14 mouse cellular contexts compared by ENCODE assay signal in genomic region chr13:43765293-43765814, GRCm38 (mm10). TPM values are rescaled to one million over a fixed set of nuclear protein-coding genes. Genes with fewer than 3 reads are reported as not detected.
DNase-seq lines count a peak whose midpoint lies in the region; ATAC-seq and TF ChIP-seq lines count a peak whose summit lies in the region.
"Had no signal": no experiment of that assay in that cellular context is flagged by ENCODE, and none has a peak within 500 bp of the region (broad histone marks: within the 10 kb centered on the region; RNA-seq: fewer than 3 reads in every experiment).

No protein-coding gene starts in this region.

- H3K9me3 ChIP-seq in liver, embryonic 12.5 days (replicated peaks), result no peaks in the 10 kb centered on the region
- H3K9me3 ChIP-seq in hindbrain, postnatal 0 days (ENCODE audit: low read length), result no peaks in the 10 kb centered on the region
- H3K9me3 ChIP-seq in forebrain, embryonic 15.5 days, result no peaks in the 10 kb centered on the region
- H3K9me3 ChIP-seq: limb, embryonic 15.5 days had no signal

- peak; percentile 24 for DNase-seq in liver
- peak; percentile 69 to 77 for DNase-seq in spleen, postnatal 4 days (ENCODE audit: low spot score in 2 of 2)
- DNase-seq in hindbrain, postnatal 0 days (ENCODE audit: low spot score), result no peak
- no peak for DNase-seq in retina, embryonic 14.5 days (ENCODE audit: low spot score)
- DNase-seq: adrenal gland, postnatal 25 days; cerebellum, adult 9-10 months; kidney, adult 9 months; midbrain, embryonic 14.5 days had no signal

- no peak overlapping the region for H3K27ac ChIP-seq in liver, embryonic 12.5 days
- peak overlapping the region; percentile 57 for H3K27ac ChIP-seq in brown adipose tissue, adult 24 weeks (replicated peaks; ENCODE audit: low read depth, low read length)
- no peak overlapping the region for H3K27ac ChIP-seq in hindbrain, postnatal 0 days
- no peak overlapping the region for H3K27ac ChIP-seq in forebrain, embryonic 15.5 days (replicated peaks)
- H3K27ac ChIP-seq: limb, embryonic 15.5 days had no signal

- no peaks in the 10 kb centered on the region for H3K36me3 ChIP-seq in liver, embryonic 12.5 days
- H3K36me3 ChIP-seq in hindbrain, postnatal 0 days (ENCODE audit: insufficient read depth, low read length), result no peaks in the 10 kb centered on the region
- no peaks in the 10 kb centered on the region for H3K36me3 ChIP-seq in forebrain, embryonic 15.5 days
- H3K36me3 ChIP-seq: limb, embryonic 15.5 days had no signal

- WGBS in liver, embryonic 12.5 days (ENCODE audit: insufficient replicate concordance), result 34% methylated on average over 11 of the region's 11 CpGs
- whole genome bisulfite sequencing in hindbrain, postnatal 0 days, result 71% methylated on average over 11 of the region's 11 CpGs
- 86% methylated on average over 11 of the region's 11 CpGs for WGBS in forebrain, embryonic 15.5 days

- no peak overlapping the region for H3K4me2 ChIP-seq in liver, embryonic 12.5 days
- H3K4me2 ChIP-seq in hindbrain, postnatal 0 days (ENCODE audit: low read depth, low read length), result no peak overlapping the region
- H3K4me2 ChIP-seq in forebrain, embryonic 15.5 days (replicated peaks), result no peak overlapping the region
- H3K4me2 ChIP-seq: limb, embryonic 15.5 days had no signal

- H3K4me3 ChIP-seq in liver, embryonic 12.5 days, result no peak overlapping the region
- H3K4me3 ChIP-seq in brown adipose tissue, adult 24 weeks (ENCODE audit: insufficient read depth, low read depth, low read length), result no peak overlapping the region
- H3K4me3 ChIP-seq in hindbrain, postnatal 0 days (ENCODE audit: low read length), result no peak overlapping the region
- no peak overlapping the region for H3K4me3 ChIP-seq in forebrain, embryonic 15.5 days
- H3K4me3 ChIP-seq: limb, embryonic 15.5 days had no signal

- no peak overlapping the region for H3K9ac ChIP-seq in liver, embryonic 12.5 days
- H3K9ac ChIP-seq in hindbrain, postnatal 0 days (replicated peaks; ENCODE audit: low read length), result no peak overlapping the region
- H3K9ac ChIP-seq in forebrain, embryonic 15.5 days (replicated peaks), result no peak overlapping the region
- H3K9ac ChIP-seq: limb, embryonic 15.5 days had no signal

- ATAC-seq in liver, embryonic 12.5 days, result no peak
- peak; percentile 95 for ATAC-seq in megakaryocyte, adult 5-6 weeks (ENCODE audit: poor library complexity, severe bottlenecking)
- ATAC-seq in hindbrain, postnatal 0 days, result no peak
- no peak for ATAC-seq in forebrain, embryonic 15.5 days (replicated peaks)

- no peaks in the 10 kb centered on the region for H3K4me1 ChIP-seq in liver, embryonic 12.5 days
- no peaks in the 10 kb centered on the region for H3K4me1 ChIP-seq in brown adipose tissue, adult 24 weeks (ENCODE audit: control insufficient read depth, insufficient read depth, insufficient read length, low read length)
- H3K4me1 ChIP-seq in hindbrain, postnatal 0 days (ENCODE audit: insufficient read depth, low read length), result no peaks in the 10 kb centered on the region
- H3K4me1 ChIP-seq in forebrain, embryonic 15.5 days, result peaks cover 19% of the 10 kb centered on the region

- H3K27me3 ChIP-seq in liver, embryonic 12.5 days (replicated peaks), result no peaks in the 10 kb centered on the region
- H3K27me3 ChIP-seq in hindbrain, postnatal 0 days (ENCODE audit: insufficient read depth, low read length), result no peaks in the 10 kb centered on the region
- H3K27me3 ChIP-seq in forebrain, embryonic 15.5 days, result no peaks in the 10 kb centered on the region
- H3K27me3 ChIP-seq: limb, embryonic 15.5 days had no signal

- TF ChIP-seq CTCF in hindbrain, postnatal 0 days (IDR thresholded peaks at IDR 0.05; ENCODE audit: low read depth), result no peak

RNA-seq across cellular contexts. Expression of gene Cd83, which starts 19.2 kb away (rescaled TPM):
- 0.64 and 0.89 TPM in 2 replicates for polyA plus RNA-seq in liver, embryonic 12.5 days (2016; fragmentation: Nextera tagmentation; extraction: Ambion mirVana)
- polyA plus RNA-seq in brown adipose tissue, adult 24 weeks (2012; ENCODE audit: insufficient read depth, insufficient read length, missing spikeins), result 5.6 and 6.7 TPM in 2 replicates
- total RNA-seq in megakaryocyte, adult 5-6 weeks (2015), result 1.2 and 1.7 TPM in 2 replicates
- 0.81 and 1.4 TPM in 2 replicates for total RNA-seq in megakaryocyte, adult 5-6 weeks (2017)
- total RNA-seq in hindbrain, postnatal 0 days (2014; rRNA removed), result 43.7 and 45.4 TPM in 2 replicates
- polyA plus RNA-seq in hindbrain, postnatal 0 days (2015; fragmentation: Nextera tagmentation; extraction: Ambion mirVana), result 38.5 and 38.6 TPM in 2 replicates
- polyA plus RNA-seq in forebrain, embryonic 15.5 days (2015; fragmentation: Nextera tagmentation; extraction: Ambion mirVana), result 5.8 and 6.2 TPM in 2 replicates
- total RNA-seq: MEL had no signal

Comparison
In these comparisons a context has a peak if more than half of its experiments do, and no peak if none do; other contexts are left out.
1. DNase-seq: peak in liver (single experiment) and spleen, postnatal 4 days (2 of 2); none in hindbrain, postnatal 0 days (single experiment) and retina, embryonic 14.5 days (single experiment).